Mouse (Mus musculus): Measurements from ENCODE around the gene Sipa1l1. TPM values are rescaled to one million over a fixed set of nuclear protein-coding genes. Genes with fewer than 3 reads are reported as not detected.

Sipa1l1 gene
- total and polyA plus RNA-seq, 2 experiments from 2014 or later: 8.2 to 22.9 TPM

DNA sequence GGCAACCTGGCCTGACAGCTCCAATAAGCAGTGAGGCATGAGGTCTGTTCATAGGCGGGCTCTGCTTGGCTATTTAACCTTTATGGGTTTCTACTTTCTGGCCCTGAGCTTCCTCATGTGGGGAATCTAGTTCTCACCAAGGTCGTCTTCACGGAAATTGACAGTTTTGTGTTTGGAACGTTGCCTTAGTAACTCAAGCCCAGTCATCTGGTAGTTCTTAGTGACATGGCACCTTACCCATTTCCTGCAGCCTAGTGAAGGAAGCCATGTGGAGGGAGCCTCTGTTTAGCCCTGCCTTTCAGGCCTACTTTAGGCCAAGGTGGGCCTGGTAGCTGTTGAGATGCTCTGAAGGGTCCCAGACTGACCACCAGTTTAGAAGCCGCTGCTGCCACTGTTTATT lies 164.9 kb downstream of the Sipa1l1 start:
- 57% methylated on average over 5 of the region's 5 CpGs for WGBS

GRCm38 (mm10) chr12:82334550-82334949 lies 165.4 kb downstream of the Sipa1l1 start:
- TF ChIP-seq CTCF (IDR thresholded peaks at IDR 0.05; ENCODE audit: low read depth): no peak
- 32% methylated on average over 4 of the region's 4 CpGs for WGBS
- Histone ChIP-seq H3K4me2 (ENCODE audit: low read depth, low read length) (no peak overlapping the region), H3K27me3 (ENCODE audit: insufficient read depth, low read length) (no peaks in the 10 kb centered on the region), H3K9me3 (ENCODE audit: low read length) (no peaks in the 10 kb centered on the region), H3K4me3 (ENCODE audit: low read length) (no peak overlapping the region), H3K36me3 (ENCODE audit: insufficient read depth, low read length) (no peaks in the 10 kb centered on the region), H3K9ac (replicated peaks; ENCODE audit: low read length) (no peak overlapping the region), H3K27ac (no peak overlapping the region), H3K4me1 (ENCODE audit: insufficient read depth, low read length) (peaks cover 5% of the 10 kb centered on the region)
- ATAC-seq (no peak), DNase-seq (ENCODE audit: low spot score) (no peak)

More for the DNA sequence above, 164.9 kb downstream of the Sipa1l1 start:
- Histone ChIP-seq H3K36me3 (ENCODE audit: insufficient read depth, low read length) (no peaks in the 10 kb centered on the region), H3K4me2 (ENCODE audit: low read depth, low read length) (no peak overlapping the region), H3K9ac (replicated peaks; ENCODE audit: low read length) (no peak overlapping the region), H3K27ac (no peak overlapping the region), H3K9me3 (ENCODE audit: low read length) (no peaks in the 10 kb centered on the region), H3K27me3 (ENCODE audit: insufficient read depth, low read length) (no peaks in the 10 kb centered on the region), H3K4me3 (ENCODE audit: low read length) (no peak overlapping the region), H3K4me1 (ENCODE audit: insufficient read depth, low read length) (peaks cover 5% of the 10 kb centered on the region)
- no peak for DNase-seq (ENCODE audit: low spot score)
- ATAC-seq: no peak
- no peak for TF ChIP-seq CTCF (IDR thresholded peaks at IDR 0.05; ENCODE audit: low read depth)

GRCm38 (mm10) chr12:82335095-82335494 lies 166.0 kb downstream of the Sipa1l1 start:
- Histone ChIP-seq H3K4me2 (ENCODE audit: low read depth, low read length) (no peak overlapping the region), H3K9me3 (ENCODE audit: low read length) (no peaks in the 10 kb centered on the region), H3K4me3 (ENCODE audit: low read length) (no peak overlapping the region), H3K36me3 (ENCODE audit: insufficient read depth, low read length) (no peaks in the 10 kb centered on the region), H3K4me1 (ENCODE audit: insufficient read depth, low read length) (peaks cover 5% of the 10 kb centered on the region), H3K27me3 (ENCODE audit: insufficient read depth, low read length) (no peaks in the 10 kb centered on the region), H3K27ac (peak overlapping the region; percentile 32; the same call in 1 of the 2 replicates), H3K9ac (replicated peaks; ENCODE audit: low read length) (no peak overlapping the region)
- ATAC-seq (no peak; the same call in 1 of the 2 replicates), DNase-seq (ENCODE audit: low spot score) (peak; percentile 42)
- WGBS: 8% methylated on average over 1 of the region's 1 CpGs
- no peak for TF ChIP-seq CTCF (IDR thresholded peaks at IDR 0.05; ENCODE audit: low read depth)

GRCm38 (mm10) chr12:82338550-82338949 lies 169.4 kb downstream of the Sipa1l1 start:
- no peak for ATAC-seq
- no peak for DNase-seq (ENCODE audit: low spot score)
- H3K27me3 ChIP-seq (ENCODE audit: insufficient read depth, low read length): no peaks in the 10 kb centered on the region

GRCm38 (mm10) chr12:82339221-82339861 lies 170.2 kb downstream of the Sipa1l1 start:
- Histone ChIP-seq H3K4me1 (ENCODE audit: insufficient read depth, low read length) (peaks cover 5% of the 10 kb centered on the region; the same call in 1 of the 2 replicates), H3K9ac (replicated peaks; ENCODE audit: low read length) (peak overlapping the region; percentile 47), H3K27me3 (ENCODE audit: insufficient read depth, low read length) (no peaks in the 10 kb centered on the region), H3K36me3 (ENCODE audit: insufficient read depth, low read length) (no peaks in the 10 kb centered on the region), H3K4me2 (ENCODE audit: low read depth, low read length) (peak overlapping the region; percentile 54), H3K9me3 (ENCODE audit: low read length) (no peaks in the 10 kb centered on the region), H3K27ac (peak overlapping the region; percentile 62), H3K4me3 (ENCODE audit: low read length) (peak overlapping the region; percentile 26)
- DNase-seq (ENCODE audit: low spot score): peak; percentile 61
- ATAC-seq: peak; percentile 66
- WGBS: 6% methylated on average over 18 of the region's 18 CpGs
- no peak for TF ChIP-seq CTCF (IDR thresholded peaks at IDR 0.05; ENCODE audit: low read depth)

More at GRCm38 (mm10) chr12:82338550-82338949, 169.4 kb downstream of the Sipa1l1 start:
- Histone ChIP-seq H3K4me2 (ENCODE audit: low read depth, low read length) (peak overlapping the region; percentile 54), H3K9me3 (ENCODE audit: low read length) (no peaks in the 10 kb centered on the region), H3K27ac (peak overlapping the region; percentile 62; the same call in 1 of the 2 replicates), H3K9ac (replicated peaks; ENCODE audit: low read length) (no peak overlapping the region), H3K36me3 (ENCODE audit: insufficient read depth, low read length) (no peaks in the 10 kb centered on the region), H3K4me1 (ENCODE audit: insufficient read depth, low read length) (peaks cover 5% of the 10 kb centered on the region), H3K4me3 (ENCODE audit: low read length) (no peak overlapping the region)
- no peak for TF ChIP-seq CTCF (IDR thresholded peaks at IDR 0.05; ENCODE audit: low read depth)
- 81% methylated on average over 4 of the region's 4 CpGs for WGBS

GRCm38 (mm10) chr12:82340196-82340918 lies 171.2 kb downstream of the Sipa1l1 start:
- H3K4me3 ChIP-seq (ENCODE audit: low read length): peak overlapping the region; percentile 26
- no peaks in the 10 kb centered on the region for H3K36me3 ChIP-seq (ENCODE audit: insufficient read depth, low read length)
- H3K9ac ChIP-seq (replicated peaks; ENCODE audit: low read length): no peak overlapping the region; the same call in 1 of the 2 replicates
- DNase-seq (ENCODE audit: low spot score): no peak
- 67% methylated on average over 6 of the region's 6 CpGs for WGBS
- H3K4me2 ChIP-seq (ENCODE audit: low read depth, low read length): peak overlapping the region; percentile 54
- H3K9me3 ChIP-seq (ENCODE audit: low read length): no peaks in the 10 kb centered on the region
- H3K4me1 ChIP-seq (ENCODE audit: insufficient read depth, low read length): 0 out of 2 replicates have a peak, but pooled peaks cover under 1% of the 10 kb centered on the region
- ATAC-seq: no peak
- no peak for TF ChIP-seq CTCF (IDR thresholded peaks at IDR 0.05; ENCODE audit: low read depth)
- 0 out of 2 replicates have a peak overlapping the region, but pooled peaks have one; percentile 62 for H3K27ac ChIP-seq
- no peaks in the 10 kb centered on the region for H3K27me3 ChIP-seq (ENCODE audit: insufficient read depth, low read length)

All from hindbrain, postnatal 0 days (tissue).